Mouse (Mus musculus): ENCODE measurements around the gene Tpt1. TPM values are rescaled to one million over a fixed set of nuclear protein-coding genes. Genes with fewer than 3 reads are reported as not detected.

The Tpt1 gene
- total and polyA plus RNA-seq, 2 experiments from 2014 or later, result 806 to 1,059 TPM

DNA sequence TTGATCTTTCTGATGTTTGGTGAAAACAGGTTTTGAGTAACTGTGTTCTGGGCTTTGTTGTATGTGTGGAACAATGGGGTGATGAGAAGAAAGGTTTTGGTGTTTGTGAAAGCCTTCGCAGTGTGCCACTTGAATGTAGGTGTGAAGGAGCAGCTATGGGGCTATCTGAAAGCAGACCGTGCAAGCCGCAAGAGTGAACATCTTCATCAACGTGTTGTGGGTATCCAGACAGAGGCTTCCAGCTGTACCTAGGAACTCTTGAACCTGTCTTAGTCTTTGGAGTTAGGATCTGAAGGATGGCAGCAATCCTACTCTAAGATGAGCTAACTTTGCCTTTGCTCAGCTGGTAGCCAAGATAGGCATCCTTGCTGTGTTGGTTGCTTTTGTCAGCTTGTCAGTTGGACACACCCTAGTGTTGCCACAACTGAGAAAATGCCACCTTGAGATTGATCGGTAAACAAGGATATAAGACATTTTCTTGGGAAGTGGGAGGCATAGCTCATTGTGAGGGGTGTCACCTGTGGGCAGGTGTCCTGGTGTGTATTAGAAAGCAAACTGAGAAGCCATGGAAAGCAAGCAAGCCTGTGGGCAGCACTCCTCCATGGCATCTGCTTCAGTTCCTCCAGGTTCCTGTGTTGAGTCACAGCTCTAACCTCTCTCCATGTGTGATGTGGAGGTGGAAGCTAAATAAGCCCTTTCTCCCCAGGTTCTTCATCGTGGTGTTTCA lies 5.1 kb downstream of the Tpt1 start:
- Histone ChIP-seq H3K4me3 (ENCODE audit: low read depth, low read length) (no peak overlapping the region), H3K4me1 (ENCODE audit: control insufficient read depth, insufficient read depth) (peaks cover 4% of the 10 kb centered on the region; the same call in 1 of the 2 replicates), H3K4me2 (ENCODE audit: low read depth, low read length) (no peak overlapping the region), H3K9ac (replicated peaks; ENCODE audit: low read depth, low read length) (no peak overlapping the region), H3K27ac (ENCODE audit: low read depth) (no peak overlapping the region), H3K36me3 (replicated peaks; ENCODE audit: control insufficient read depth, insufficient read depth, low read length) (peaks cover 44% of the 10 kb centered on the region), H3K9me3 (replicated peaks; ENCODE audit: control insufficient read depth, low read length) (no peaks in the 10 kb centered on the region), H3K27me3 (ENCODE audit: control insufficient read depth, insufficient read depth, low read length) (no peaks in the 10 kb centered on the region)
- ATAC-seq (ENCODE audit: insufficient read depth, low read depth) (no peak), DNase-seq (ENCODE audit: low spot score) (no peak)
- 75% methylated on average over 6 of the region's 6 CpGs for WGBS
- TF ChIP-seq CTCF (IDR thresholded peaks at IDR 0.05; ENCODE audit: low read depth) (no peak), EP300 (IDR thresholded peaks at IDR 0.05; ENCODE audit: low read depth) (no peak)

DNA sequence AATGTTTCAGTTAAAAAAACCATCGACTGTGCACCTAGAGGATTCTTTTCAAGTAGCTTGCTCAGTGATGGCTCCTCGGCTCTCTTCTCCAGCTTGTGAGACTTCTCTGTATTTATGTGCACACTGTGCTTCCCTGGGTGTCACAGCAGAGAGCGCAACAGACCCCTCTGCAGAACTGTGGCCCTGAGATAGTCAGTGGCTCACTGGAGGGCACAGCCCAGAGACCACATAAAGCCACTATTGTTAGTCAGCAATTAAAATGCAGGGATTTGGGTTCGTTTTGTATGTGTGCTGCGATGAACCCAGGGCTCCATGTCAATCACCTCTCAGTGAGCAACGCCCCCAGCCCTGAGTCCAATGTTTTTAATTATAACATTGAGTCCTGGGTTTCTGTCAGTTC lies 5.9 kb downstream of the Tpt1 start:
- H3K4me2 ChIP-seq (ENCODE audit: low read depth, low read length), result no peak overlapping the region
- TF ChIP-seq CTCF (IDR thresholded peaks at IDR 0.05; ENCODE audit: low read depth), result no peak
- TF ChIP-seq EP300 (IDR thresholded peaks at IDR 0.05; ENCODE audit: low read depth), result no peak
- peaks cover 44% of the 10 kb centered on the region for H3K36me3 ChIP-seq (replicated peaks; ENCODE audit: control insufficient read depth, insufficient read depth, low read length)
- H3K27me3 ChIP-seq (ENCODE audit: control insufficient read depth, insufficient read depth, low read length), result no peaks in the 10 kb centered on the region
- peaks cover 4% of the 10 kb centered on the region; the same call in 1 of the 2 replicates for H3K4me1 ChIP-seq (ENCODE audit: control insufficient read depth, insufficient read depth)
- DNase-seq (ENCODE audit: low spot score), result no peak
- H3K4me3 ChIP-seq (ENCODE audit: low read depth, low read length), result no peak overlapping the region
- H3K9ac ChIP-seq (replicated peaks; ENCODE audit: low read depth, low read length), result no peak overlapping the region
- no peaks in the 10 kb centered on the region for H3K9me3 ChIP-seq (replicated peaks; ENCODE audit: control insufficient read depth, low read length)
- H3K27ac ChIP-seq (ENCODE audit: low read depth), result no peak overlapping the region
- WGBS, result 74% methylated on average over 6 of the region's 6 CpGs
- ATAC-seq (ENCODE audit: insufficient read depth, low read depth), result no peak

DNA sequence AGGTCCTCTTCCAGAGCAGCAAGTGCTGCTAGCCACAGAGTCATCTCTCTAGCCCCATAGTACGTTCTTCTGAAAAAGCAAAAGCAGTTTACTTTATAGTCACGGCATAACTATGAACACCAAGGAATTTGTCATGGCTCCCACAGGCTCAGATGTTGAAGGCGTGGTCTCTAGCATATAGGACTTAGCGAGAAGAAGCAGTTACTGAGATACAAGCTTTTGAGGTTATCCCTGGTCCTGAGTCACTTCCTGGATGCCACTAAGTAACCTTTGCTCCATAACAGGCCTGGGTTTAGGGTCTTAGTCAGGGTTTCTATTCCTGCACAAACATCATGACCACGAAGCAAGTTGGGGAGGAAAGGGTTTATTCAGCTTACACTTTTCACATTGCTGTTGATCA lies 7.1 kb downstream of the Tpt1 start:
- DNase-seq (ENCODE audit: low spot score), result no peak
- no peak overlapping the region for H3K4me3 ChIP-seq (ENCODE audit: low read depth, low read length)
- H3K4me2 ChIP-seq (ENCODE audit: low read depth, low read length), result no peak overlapping the region
- no peak overlapping the region for H3K27ac ChIP-seq (ENCODE audit: low read depth)
- H3K4me1 ChIP-seq (ENCODE audit: control insufficient read depth, insufficient read depth), result no peaks in the 10 kb centered on the region
- no peaks in the 10 kb centered on the region for H3K27me3 ChIP-seq (ENCODE audit: control insufficient read depth, insufficient read depth, low read length)
- H3K9me3 ChIP-seq (replicated peaks; ENCODE audit: control insufficient read depth, low read length), result no peaks in the 10 kb centered on the region
- peaks cover 40% of the 10 kb centered on the region for H3K36me3 ChIP-seq (replicated peaks; ENCODE audit: control insufficient read depth, insufficient read depth, low read length)
- TF ChIP-seq EP300 (IDR thresholded peaks at IDR 0.05; ENCODE audit: low read depth) (no peak), CTCF (IDR thresholded peaks at IDR 0.05; ENCODE audit: low read depth) (no peak)
- 85% methylated on average over 5 of the region's 5 CpGs for WGBS
- no peak overlapping the region for H3K9ac ChIP-seq (replicated peaks; ENCODE audit: low read depth, low read length)
- ATAC-seq (ENCODE audit: insufficient read depth, low read depth), result no peak

GRCm38 (mm10) chr14:75855263-75855992 lies 10.5 kb downstream of the Tpt1 start:
- Histone ChIP-seq H3K27ac (ENCODE audit: low read depth) (no peak overlapping the region), H3K4me3 (ENCODE audit: low read depth, low read length) (no peak overlapping the region), H3K9me3 (replicated peaks; ENCODE audit: control insufficient read depth, low read length) (no peaks in the 10 kb centered on the region), H3K4me2 (ENCODE audit: low read depth, low read length) (no peak overlapping the region), H3K9ac (replicated peaks; ENCODE audit: low read depth, low read length) (no peak overlapping the region), H3K36me3 (replicated peaks; ENCODE audit: control insufficient read depth, insufficient read depth, low read length) (peaks cover 5% of the 10 kb centered on the region), H3K4me1 (ENCODE audit: control insufficient read depth, insufficient read depth) (0 out of 2 replicates have a peak, but pooled peaks cover 11% of the 10 kb centered on the region), H3K27me3 (ENCODE audit: control insufficient read depth, insufficient read depth, low read length) (no peaks in the 10 kb centered on the region)
- 48% methylated on average over 17 of the region's 17 CpGs for WGBS
- DNase-seq (ENCODE audit: low spot score) (no peak), ATAC-seq (ENCODE audit: insufficient read depth, low read depth) (no peak)
- no peak for TF ChIP-seq EP300 (IDR thresholded peaks at IDR 0.05; ENCODE audit: low read depth)
- no peak for TF ChIP-seq CTCF (IDR thresholded peaks at IDR 0.05; ENCODE audit: low read depth)

DNA sequence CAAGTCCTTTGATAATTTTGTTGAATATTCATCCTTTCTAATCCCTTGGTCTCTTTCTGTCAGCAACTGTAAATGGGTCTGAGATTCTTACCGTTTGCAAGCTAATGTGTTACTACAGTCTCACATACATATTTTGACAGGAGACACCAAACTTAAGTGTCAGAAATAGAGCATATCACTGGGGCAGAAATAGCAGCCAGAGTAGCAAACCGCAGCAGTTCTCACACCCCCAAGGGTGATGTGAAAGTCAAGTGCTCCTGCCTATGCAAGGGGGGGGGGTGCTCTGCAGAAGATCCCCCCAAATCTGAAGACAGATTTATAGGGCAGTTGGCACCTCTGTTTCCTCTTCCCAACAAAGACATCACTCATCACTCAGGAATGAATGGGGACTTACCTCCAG lies 13.3 kb downstream of the Tpt1 start:
- no peaks in the 10 kb centered on the region for H3K27me3 ChIP-seq (ENCODE audit: control insufficient read depth, insufficient read depth, low read length)
- no peak overlapping the region for H3K9ac ChIP-seq (replicated peaks; ENCODE audit: low read depth, low read length)
- H3K4me1 ChIP-seq (ENCODE audit: control insufficient read depth, insufficient read depth), result 0 out of 2 replicates have a peak, but pooled peaks cover 11% of the 10 kb centered on the region
- ATAC-seq (ENCODE audit: insufficient read depth, low read depth) (no peak), DNase-seq (ENCODE audit: low spot score) (peak; percentile 25)
- H3K4me2 ChIP-seq (ENCODE audit: low read depth, low read length), result no peak overlapping the region
- H3K27ac ChIP-seq (ENCODE audit: low read depth), result no peak overlapping the region
- TF ChIP-seq CTCF (IDR thresholded peaks at IDR 0.05; ENCODE audit: low read depth), result no peak
- no peak for TF ChIP-seq EP300 (IDR thresholded peaks at IDR 0.05; ENCODE audit: low read depth)
- H3K9me3 ChIP-seq (replicated peaks; ENCODE audit: control insufficient read depth, low read length), result 0 out of 2 replicates have a peak, but pooled peaks cover 5% of the 10 kb centered on the region
- 22% methylated on average over 2 of the region's 2 CpGs for WGBS
- H3K36me3 ChIP-seq (replicated peaks; ENCODE audit: control insufficient read depth, insufficient read depth, low read length), result no peaks in the 10 kb centered on the region
- no peak overlapping the region for H3K4me3 ChIP-seq (ENCODE audit: low read depth, low read length)
